Mouse (Mus musculus) lung, adult 2 months (tissue): ENCODE data around the gene Zbtb45.

Experiments
- CTCF ChIP-seq: fragments of 200-500 bp; IDR thresholded peaks from 2 replicates; pipeline ENCODE4 v1.5.1; 2011; ENCODE audit warnings: mild to moderate bottlenecking, low read length, control low read depth; ENCODE audit not compliant: insufficient read depth
- POLR2A ChIP-seq: fragments of 200-500 bp; IDR thresholded peaks from 2 replicates; pipeline ENCODE4 v1.6.1; 2011; ENCODE audit warnings: low read depth, mild to moderate bottlenecking, control low read depth, low read length, borderline replicate concordance; ENCODE audit errors: extremely low read depth

- TF ChIP-seq CTCF = no peak
- TF ChIP-seq POLR2A = no peak
Observed at GRCm38 (mm10) chr7:12966104-12966845, 43.6 kb downstream of the Zbtb45 start.
